Mouse (Mus musculus) cerebellum, postnatal 4 days (tissue): Measurements from ENCODE around the gene Atg10.
"Not testable (repeated sequence)": the region's sequence is repeated elsewhere in the genome, so short reads cannot be mapped to it uniquely, and the experiment has no call there.

Experiments
- DNase-seq, 2 experiments: peaks; one replicate each; pipeline ENCODE4 v3.0.0; 2022; ENCODE audit warnings: low spot score in 2 of 2, mixed read lengths in 1 of 2

Atg10 gene

GRCm38 (mm10) chr13:91223587-91224437, at the start of gene Atg10:
Gene Atg10 (minus strand): TSS chr13:91223968.
- peak; percentile 66 to 85 for DNase-seq

- DNase-seq, result no peak
These were observed 28.6 kb upstream of the Atg10 start for GRCm38 (mm10) chr13:91252406-91252805.

GRCm38 (mm10) chr13:91251636-91252035, 27.9 kb upstream of the Atg10 start:
- DNase-seq, result no peak

DNA sequence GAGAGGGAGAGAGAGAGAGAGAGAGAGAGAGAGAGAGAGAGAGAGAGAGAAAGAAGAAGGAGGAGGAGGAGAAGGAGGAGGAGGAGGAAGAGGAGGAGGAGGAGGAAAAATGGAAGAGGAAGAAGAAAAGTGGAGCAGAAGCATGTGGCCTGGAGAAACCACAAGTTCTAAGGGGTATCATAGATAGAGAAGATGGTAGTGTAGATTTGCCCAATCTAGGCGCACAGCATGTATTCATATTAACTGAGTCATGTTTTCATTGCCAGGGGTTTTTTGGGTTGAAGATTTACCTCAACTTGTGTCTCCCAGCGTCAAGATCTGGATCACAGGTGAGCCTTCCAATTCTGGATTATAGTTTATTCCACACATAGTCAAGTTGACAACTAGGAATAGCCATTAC, 26.3 kb upstream of the Atg10 start:
- not testable (repeated sequence) for DNase-seq

- DNase-seq, result no peak
These were observed 22.7 kb upstream of the Atg10 start for GRCm38 (mm10) chr13:91246472-91246871.

DNA sequence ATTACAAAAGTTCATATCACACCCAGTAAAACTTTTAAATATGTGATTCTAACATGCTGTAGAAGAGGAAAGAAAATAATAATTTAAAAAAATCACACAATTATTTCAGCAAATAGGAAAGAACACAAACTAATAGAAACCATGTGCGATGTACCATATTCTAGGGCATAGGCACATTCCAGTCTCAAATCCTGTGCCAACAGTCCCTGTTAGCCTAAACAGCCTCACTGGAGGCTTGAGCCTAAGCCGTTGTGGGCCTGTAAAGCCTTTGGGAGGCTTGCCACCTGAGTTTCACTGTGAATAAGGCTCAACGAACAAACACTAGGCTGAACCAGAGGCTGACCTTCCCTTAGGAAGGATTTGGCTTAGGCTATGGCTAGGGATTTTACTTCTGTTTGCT, 14.2 kb upstream of the Atg10 start:
- no peak for DNase-seq

- DNase-seq, result no peak
These were observed 13.1 kb upstream of the Atg10 start for GRCm38 (mm10) chr13:91236884-91237283.

GRCm38 (mm10) chr13:91224438-91224814, 658 bp upstream of the Atg10 start:
- DNase-seq, result no peak

- no peak for DNase-seq
These were observed 705 bp downstream of the Atg10 start for GRCm38 (mm10) chr13:91223063-91223462.

GRCm38 (mm10) chr13:91221696-91222095, 2.1 kb downstream of the Atg10 start:
- DNase-seq, result no peak

DNA sequence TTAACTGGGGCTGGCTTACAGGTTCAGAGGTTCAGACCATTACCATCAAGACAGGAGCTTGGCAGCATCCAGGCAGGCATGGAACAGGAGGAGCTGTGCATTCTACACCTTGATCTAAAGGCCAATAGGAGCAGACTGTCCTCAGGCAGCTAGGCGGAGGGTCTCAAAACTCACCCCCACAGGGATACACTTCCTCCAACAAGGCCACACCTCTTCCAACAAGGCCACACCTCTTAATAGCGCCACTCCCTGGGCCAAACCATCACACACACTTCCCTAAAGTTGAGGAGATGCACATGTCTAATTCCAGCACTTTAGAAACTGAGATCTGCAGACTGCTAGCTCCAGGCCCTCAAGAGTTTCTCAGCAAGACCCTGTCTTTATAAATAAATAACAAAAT, 6.1 kb downstream of the Atg10 start:
- no peak for DNase-seq

- DNase-seq, result no peak
These were observed 7.0 kb downstream of the Atg10 start for GRCm38 (mm10) chr13:91216656-91217205.

DNA sequence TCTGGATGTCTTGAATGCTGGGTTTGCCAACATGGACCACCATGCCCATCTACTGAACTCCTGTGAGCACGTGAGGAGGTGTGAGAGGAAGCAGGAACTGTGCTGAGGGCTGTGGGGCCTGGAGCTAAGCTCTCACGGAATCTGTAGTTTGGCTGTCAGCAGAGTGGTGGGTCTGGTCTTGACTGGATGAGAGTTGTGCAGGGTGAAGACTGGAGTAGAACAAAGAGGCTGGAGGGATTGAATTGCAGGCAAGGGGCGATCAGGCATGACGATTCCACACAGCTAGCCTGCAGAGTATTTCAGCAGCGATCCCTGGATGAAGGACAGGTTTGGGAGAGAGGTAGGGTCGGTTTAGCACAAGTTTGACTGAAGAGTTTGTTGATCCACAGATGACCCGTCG, 10.8 kb downstream of the Atg10 start:
- no peak for DNase-seq

DNA sequence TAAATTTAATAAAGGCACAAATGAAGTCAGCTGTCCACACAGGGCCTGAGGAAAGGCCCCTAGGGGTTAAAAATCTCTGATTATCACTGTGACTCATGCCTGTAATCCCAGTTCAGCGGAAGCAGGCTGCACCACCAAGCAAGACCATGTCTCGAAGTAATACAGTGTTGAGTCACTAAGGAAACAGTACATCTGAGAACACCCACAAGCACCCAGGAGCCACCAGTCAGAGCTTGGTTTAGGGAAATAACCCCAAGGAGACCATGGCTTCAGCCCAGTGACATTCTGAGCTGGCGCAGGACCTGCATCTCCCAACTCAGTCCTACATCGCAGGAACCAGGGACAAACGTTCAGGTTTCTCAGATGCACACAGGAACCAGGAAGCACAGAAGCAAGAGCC, 17.5 kb downstream of the Atg10 start:
- no peak for DNase-seq

DNA sequence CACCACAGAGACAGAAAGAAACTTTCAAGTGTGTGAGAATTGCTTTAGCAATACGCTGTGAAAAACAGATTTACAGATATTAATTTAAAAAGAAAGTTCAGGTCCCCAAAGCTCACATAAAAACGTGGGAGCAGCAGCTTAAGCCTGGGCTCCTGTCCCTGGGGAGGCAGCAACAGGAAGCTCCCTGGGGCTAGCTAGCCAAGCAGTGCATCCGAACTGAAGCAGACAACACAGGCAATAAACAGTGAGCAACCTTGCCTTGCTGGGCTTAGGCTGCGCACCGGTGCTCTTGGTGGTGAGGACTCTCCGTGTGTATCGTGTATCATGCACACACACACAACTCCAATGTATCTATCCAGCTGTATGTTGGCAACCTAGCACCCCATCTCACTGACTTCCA, 21.2 kb downstream of the Atg10 start:
- no peak for DNase-seq

DNA sequence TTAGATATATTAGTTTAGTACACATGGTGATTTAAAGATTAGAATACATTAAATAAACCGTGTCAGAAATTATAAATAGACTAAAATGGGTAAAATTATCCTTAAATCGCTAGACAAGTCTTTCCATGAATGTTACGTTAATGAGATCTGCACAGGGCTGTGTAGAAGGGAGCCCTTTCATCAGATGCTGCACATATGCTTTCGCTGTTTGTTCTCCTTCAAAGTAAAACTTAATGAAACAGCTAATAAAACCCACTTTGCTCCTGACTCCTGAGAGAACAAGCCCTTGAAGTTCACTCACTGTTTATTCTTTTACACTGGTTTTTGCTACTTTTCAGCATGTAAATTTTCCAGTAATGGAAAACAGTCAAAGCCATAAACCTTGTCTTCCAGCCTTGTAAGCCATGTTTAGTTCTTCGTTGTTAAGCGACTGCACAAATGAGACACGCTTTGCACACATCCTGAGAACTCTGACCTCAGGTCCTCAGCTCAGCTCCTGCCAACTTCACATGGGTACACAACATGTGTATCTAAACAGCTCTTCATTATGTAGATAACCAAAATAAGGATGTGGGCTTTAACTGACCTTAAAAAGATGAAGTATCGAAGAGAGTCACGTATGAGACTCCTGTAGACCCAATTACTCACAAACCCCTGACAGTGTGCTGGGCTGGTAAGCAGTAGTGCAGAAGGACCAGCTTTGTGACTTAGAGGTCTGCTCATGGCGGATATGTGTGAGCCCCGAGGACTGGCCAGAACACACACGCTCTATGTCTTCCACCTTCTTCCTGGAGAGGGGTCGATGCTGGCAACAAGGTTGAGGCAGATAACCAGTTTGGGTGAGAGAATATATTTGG, 36.2 kb downstream of the Atg10 start:
- DNase-seq, result no peak

DNA sequence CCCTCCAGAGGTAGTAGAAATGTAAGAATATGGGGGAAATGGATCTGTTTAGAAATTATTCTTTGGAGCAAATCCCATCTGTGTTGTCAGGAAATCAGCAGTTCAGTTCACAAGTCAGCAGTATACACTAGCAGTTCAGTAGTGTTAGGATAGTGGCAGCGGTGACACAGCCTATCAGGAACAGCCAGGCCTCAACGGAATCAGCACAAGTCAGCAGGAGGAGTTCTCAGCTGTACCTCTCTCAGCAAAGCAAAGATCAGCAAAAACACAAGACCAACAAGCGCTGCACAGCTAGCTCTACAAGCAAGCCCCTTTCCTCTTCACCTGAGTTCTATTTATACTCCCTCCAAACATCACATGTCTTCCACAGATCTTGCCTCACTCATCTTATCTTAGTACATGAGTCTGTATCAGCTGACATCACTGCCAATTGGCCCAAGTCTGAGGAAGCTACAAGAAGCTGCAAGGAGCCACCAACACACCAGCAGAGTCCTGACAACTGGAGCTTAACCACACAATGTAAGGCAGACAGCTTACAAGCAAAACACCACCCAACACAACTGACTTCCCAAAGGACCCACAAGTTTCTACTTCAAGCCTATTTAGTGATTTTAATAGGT, 38.4 kb downstream of the Atg10 start:
- no peak for DNase-seq

- DNase-seq, result no peak
These were observed 39.5 kb downstream of the Atg10 start for GRCm38 (mm10) chr13:91184226-91184625.

- no peak for DNase-seq
These were observed 43.4 kb downstream of the Atg10 start for GRCm38 (mm10) chr13:91180364-91180763.

DNA sequence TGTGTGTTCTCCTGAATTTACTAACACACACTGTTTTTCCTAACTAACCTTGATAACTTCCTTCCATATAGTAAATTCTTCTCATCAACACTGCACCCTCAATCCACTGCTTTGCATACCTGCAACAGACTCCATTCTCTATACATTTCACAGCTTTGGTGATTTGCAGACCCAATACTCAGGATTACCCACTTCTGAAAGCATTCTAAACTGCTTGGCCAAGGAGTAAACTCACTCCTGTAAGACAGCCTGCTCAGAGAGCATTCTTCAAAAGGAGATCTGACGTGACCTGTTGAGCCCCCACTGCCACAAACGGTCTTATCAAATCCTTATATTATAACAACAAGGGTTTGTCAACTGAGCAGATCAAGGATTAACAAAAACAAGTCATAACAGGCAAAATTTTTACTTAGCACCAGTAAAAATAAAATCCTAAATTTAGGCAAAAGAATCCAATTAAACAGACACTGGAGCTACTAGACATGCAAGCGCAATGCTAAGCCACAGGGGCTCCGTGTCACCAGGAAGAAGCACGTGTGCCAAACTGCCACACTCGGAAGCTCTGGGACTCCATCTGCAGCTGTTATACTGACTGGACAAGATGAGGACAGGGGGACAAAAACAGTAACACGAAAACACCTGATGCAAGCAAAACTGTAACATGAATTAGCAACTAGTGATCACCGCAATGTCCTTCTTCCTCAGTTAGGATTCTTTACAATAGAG, 44.4 kb downstream of the Atg10 start:
- DNase-seq, result no peak

GRCm38 (mm10) chr13:91178428-91179160, 45.2 kb downstream of the Atg10 start:
- peak in 1 of 2 experiments; percentile 6 for DNase-seq
